Mouse (Mus musculus): Measurements from ENCODE around the gene Nup214. TPM values are rescaled to one million over a fixed set of nuclear protein-coding genes. Genes with fewer than 3 reads are reported as not detected.

Nup214 gene
- polyA plus RNA-seq, 1 experiment: 26.8 TPM

GRCm38 (mm10) chr2:32045375-32045774 is 71.1 kb downstream of the Nup214 start:
- no peak for DNase-seq (ENCODE audit: low read depth)

- no peak for DNase-seq (ENCODE audit: low read depth)
Observed at GRCm38 (mm10) chr2:32046009-32046408, 71.8 kb downstream of the Nup214 start.

- DNase-seq (ENCODE audit: low read depth): no peak
Observed at GRCm38 (mm10) chr2:32047323-32047722, 73.1 kb downstream of the Nup214 start.

- no peak for DNase-seq (ENCODE audit: low read depth)
Observed at GRCm38 (mm10) chr2:32051791-32052190, 77.6 kb downstream of the Nup214 start.

GRCm38 (mm10) chr2:32052418-32052817 is 78.2 kb downstream of the Nup214 start:
- no peak for DNase-seq (ENCODE audit: low read depth)

GRCm38 (mm10) chr2:32055357-32055965 is 81.2 kb downstream of the Nup214 start:
- DNase-seq (ENCODE audit: low read depth): no peak

GRCm38 (mm10) chr2:32056524-32056923 is 82.3 kb downstream of the Nup214 start:
- DNase-seq (ENCODE audit: low read depth): no peak

GRCm38 (mm10) chr2:32057360-32057759 is 83.1 kb downstream of the Nup214 start:
- no peak for DNase-seq (ENCODE audit: low read depth)

GRCm38 (mm10) chr2:32057794-32058193 is 83.6 kb downstream of the Nup214 start:
- no peak for DNase-seq (ENCODE audit: low read depth)

- no peak for DNase-seq (ENCODE audit: low read depth)
Observed at GRCm38 (mm10) chr2:32058241-32058640, 84.0 kb downstream of the Nup214 start.

- DNase-seq (ENCODE audit: low read depth): no peak
Observed at GRCm38 (mm10) chr2:32058716-32059115, 84.5 kb downstream of the Nup214 start.

GRCm38 (mm10) chr2:32059613-32060012 is 85.4 kb downstream of the Nup214 start:
- no peak for DNase-seq (ENCODE audit: low read depth)

GRCm38 (mm10) chr2:32060228-32060805 is 86.1 kb downstream of the Nup214 start:
- no peak for DNase-seq (ENCODE audit: low read depth)

GRCm38 (mm10) chr2:32061189-32061588 is 87.0 kb downstream of the Nup214 start:
- DNase-seq (ENCODE audit: low read depth): no peak

GRCm38 (mm10) chr2:32061722-32062505 is 87.7 kb downstream of the Nup214 start:
- DNase-seq (ENCODE audit: low read depth): no peak

GRCm38 (mm10) chr2:32062626-32063410 is 88.6 kb downstream of the Nup214 start:
- DNase-seq (ENCODE audit: low read depth): no peak

GRCm38 (mm10) chr2:32063451-32064151 is 89.4 kb downstream of the Nup214 start:
- DNase-seq (ENCODE audit: low read depth): no peak

GRCm38 (mm10) chr2:32064913-32065312 is 90.7 kb downstream of the Nup214 start:
- no peak for DNase-seq (ENCODE audit: low read depth)

GRCm38 (mm10) chr2:32065371-32065791 is 91.1 kb downstream of the Nup214 start:
- no peak for DNase-seq (ENCODE audit: low read depth)

GRCm38 (mm10) chr2:32066005-32066404 is 91.8 kb downstream of the Nup214 start:
- no peak for DNase-seq (ENCODE audit: low read depth)

- DNase-seq (ENCODE audit: low read depth): no peak
Observed at GRCm38 (mm10) chr2:32068811-32069607, 94.8 kb downstream of the Nup214 start.
